ENCODE assay signal across 23 mouse cellular contexts in genomic region chr2:158506475-158506874, GRCm38 (mm10). TPM values are rescaled to one million over a fixed set of nuclear protein-coding genes. Genes with fewer than 3 reads are reported as not detected.
"Had no signal": no experiment of that assay in that cellular context is flagged by ENCODE, and none has a peak within 500 bp of the region (broad histone marks: within the 10 kb centered on the region; RNA-seq: fewer than 3 reads in every experiment).

No protein-coding gene starts in this region.

- ATAC-seq: lung, postnatal 0 days; midbrain, embryonic 15.5 days had no signal

- H3K9ac ChIP-seq: lung, embryonic 15.5 days; midbrain, embryonic 12.5 days; midbrain, embryonic 15.5 days; neural tube, embryonic 12.5 days; stomach, embryonic 15.5 days had no signal

- H3K9me3 ChIP-seq: lung, embryonic 15.5 days; midbrain, embryonic 12.5 days; midbrain, embryonic 15.5 days; neural tube, embryonic 12.5 days; stomach, embryonic 15.5 days had no signal

- H3K4me3 ChIP-seq: lung, embryonic 15.5 days; megakaryocyte, embryonic 14.5 days; midbrain, embryonic 12.5 days; midbrain, embryonic 15.5 days; neural tube, embryonic 12.5 days; stomach, embryonic 15.5 days had no signal

- H3K36me3 ChIP-seq: lung, embryonic 15.5 days; midbrain, embryonic 12.5 days; midbrain, embryonic 15.5 days; neural tube, embryonic 12.5 days; stomach, embryonic 15.5 days had no signal

- DNase-seq: lung, adult 2 months; lung, postnatal 14 days; lung, postnatal 36 days; right cerebral cortex, postnatal 14 days; thymus, adult 2 months; thymus, postnatal 25 days; thymus, postnatal 4 days had no signal

- H3K4me1 ChIP-seq: megakaryocyte, embryonic 14.5 days; midbrain, embryonic 12.5 days; midbrain, embryonic 15.5 days; neural tube, embryonic 12.5 days; stomach, embryonic 15.5 days had no signal

- H3K27ac ChIP-seq: lung, embryonic 15.5 days; macrophage; midbrain, embryonic 12.5 days; midbrain, embryonic 15.5 days; neural tube, embryonic 12.5 days; stomach, embryonic 15.5 days; stomach, postnatal 0 days had no signal

- H3K27me3 ChIP-seq: lung, embryonic 15.5 days; midbrain, embryonic 12.5 days; midbrain, embryonic 15.5 days; neural tube, embryonic 12.5 days; stomach, embryonic 15.5 days had no signal

- H3K4me2 ChIP-seq: lung, embryonic 15.5 days; midbrain, embryonic 12.5 days; midbrain, embryonic 15.5 days; neural tube, embryonic 12.5 days; stomach, embryonic 15.5 days had no signal

RNA-seq across cellular contexts. Expression of gene Adig, which starts 4.1 kb away (rescaled TPM):
- total RNA-seq: megakaryocyte progenitor cell, adult 5-6 weeks; midbrain, postnatal 0 days; monocyte, adult 5-6 weeks; neutrophil, adult 5-6 weeks had no signal
- polyA plus RNA-seq: liver, embryonic 16.5 days; lung, embryonic 15.5 days; macrophage; midbrain, embryonic 12.5 days; midbrain, embryonic 15.5 days; midbrain, postnatal 0 days; neural tube, embryonic 12.5 days; neural tube, embryonic 14.5 days had no signal

RNA-seq across cellular contexts. Expression of gene Arhgap40, which starts 6.1 kb away (rescaled TPM):
- total RNA-seq: megakaryocyte progenitor cell, adult 5-6 weeks; monocyte, adult 5-6 weeks; neutrophil, adult 5-6 weeks had no signal
- polyA plus RNA-seq: liver, embryonic 16.5 days; lung, embryonic 15.5 days; macrophage; spleen, adult 2 months had no signal
